Mouse (Mus musculus) embryo, embryonic 9.5 days (tissue): ENCODE measurements at regions not wholly inside any gene's neighbourhood (a gene's known extent, or its start where the extent isn't known, plus 50 kb on each side); places are given as distances from the start of the nearest gene placed in this dataset.

ENCODE experiments used
- DNase-seq: peaks from one replicate; pipeline ENCODE4 v3.0.0-alpha.2; 2017; ENCODE audit errors: extremely low spot score

DNA sequence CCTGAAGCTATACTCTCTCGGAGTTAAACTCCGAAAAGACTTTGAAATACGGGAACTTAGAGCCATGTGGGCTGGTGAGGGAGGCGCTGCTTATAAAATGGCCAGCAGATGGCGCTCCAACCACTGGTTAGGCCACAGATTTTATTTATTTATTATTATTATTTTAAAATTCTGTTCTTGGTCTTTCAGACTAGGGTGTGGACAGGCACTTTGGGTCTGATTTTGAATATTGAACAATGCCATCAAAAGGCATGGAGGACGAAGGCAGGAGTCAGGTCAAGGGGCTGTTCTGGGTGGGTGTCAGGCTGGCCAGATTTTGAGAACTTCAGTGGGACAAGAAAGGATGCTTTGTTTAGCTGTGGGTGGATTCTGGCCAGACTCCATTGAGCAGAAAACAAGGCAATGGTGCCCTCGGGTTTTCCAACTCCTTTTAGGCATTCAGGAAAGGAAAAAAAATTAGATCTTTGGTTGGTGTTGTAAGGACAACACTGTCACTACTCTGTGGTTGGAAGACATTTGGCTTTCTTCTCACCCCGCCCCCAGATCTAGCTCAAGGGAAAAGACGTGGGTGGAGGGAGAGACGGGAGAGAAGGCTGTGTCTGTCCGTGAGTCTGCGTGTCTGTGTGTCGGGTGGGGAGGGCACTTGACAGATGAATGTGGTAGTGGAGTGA lies 319.5 kb downstream of the Med13l start:
- DNase-seq, result peak; percentile 74

DNA sequence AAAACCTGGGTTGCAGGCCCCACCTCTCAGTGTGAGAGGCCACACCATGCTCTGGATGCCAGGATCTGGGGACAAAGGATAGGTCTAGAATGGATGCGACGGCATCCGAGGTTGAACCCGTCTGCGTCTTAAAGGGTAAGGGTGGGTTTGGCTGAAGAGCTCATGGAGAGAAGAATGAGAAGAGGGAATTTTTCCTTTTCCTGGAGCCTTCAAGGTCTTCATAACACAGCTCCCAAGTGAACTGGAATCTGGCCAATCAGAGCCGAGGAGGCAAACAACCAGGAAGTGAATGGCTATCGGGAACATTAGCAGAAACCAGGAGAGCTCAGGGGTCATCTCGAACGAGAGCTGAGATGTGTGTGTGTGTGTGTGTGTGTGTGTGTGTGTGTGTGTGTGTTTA lies 320.1 kb downstream of the Med13l start:
- peak; percentile 15 for DNase-seq

DNA sequence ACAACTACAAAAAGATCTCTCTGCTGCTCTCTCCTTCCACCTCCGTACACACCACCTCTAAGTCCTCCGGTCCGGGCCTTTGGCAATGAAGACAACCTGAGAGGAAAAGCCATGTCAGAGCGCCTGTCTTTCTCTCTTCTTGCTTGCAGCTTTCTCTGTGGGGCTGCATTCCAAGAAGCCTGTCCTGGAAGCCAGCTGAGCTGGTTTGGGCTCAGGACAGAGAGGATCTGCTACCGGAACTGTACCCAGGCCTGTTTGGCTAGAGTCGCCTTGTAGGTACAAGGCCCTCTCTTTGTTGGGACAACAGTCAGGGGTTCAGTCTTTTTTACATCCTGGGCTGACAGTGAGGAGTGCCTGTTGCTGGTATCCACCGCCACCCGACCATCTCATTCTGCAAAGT lies 321.4 kb downstream of the Med13l start:
- no peak for DNase-seq

DNA sequence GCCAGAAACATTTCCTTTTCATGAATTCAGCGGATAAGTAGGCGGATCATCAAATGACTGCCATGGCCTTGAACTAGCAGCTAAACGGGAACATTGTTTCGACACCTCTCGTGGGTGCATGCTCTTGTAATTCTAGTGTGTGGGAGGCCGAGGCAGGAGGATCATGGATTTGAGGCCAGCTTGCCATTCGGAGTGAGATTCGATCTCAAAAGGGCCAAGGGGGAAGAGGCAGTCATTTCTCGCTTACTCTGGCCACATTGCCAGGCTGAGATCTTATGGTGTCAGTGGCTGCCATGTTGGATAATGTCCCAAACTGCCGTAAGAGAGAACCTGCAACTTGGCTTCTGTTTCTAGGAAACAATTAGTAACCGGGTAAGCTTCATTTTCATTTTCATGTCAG lies 327.7 kb downstream of the Med13l start:
- DNase-seq, result no peak

DNA sequence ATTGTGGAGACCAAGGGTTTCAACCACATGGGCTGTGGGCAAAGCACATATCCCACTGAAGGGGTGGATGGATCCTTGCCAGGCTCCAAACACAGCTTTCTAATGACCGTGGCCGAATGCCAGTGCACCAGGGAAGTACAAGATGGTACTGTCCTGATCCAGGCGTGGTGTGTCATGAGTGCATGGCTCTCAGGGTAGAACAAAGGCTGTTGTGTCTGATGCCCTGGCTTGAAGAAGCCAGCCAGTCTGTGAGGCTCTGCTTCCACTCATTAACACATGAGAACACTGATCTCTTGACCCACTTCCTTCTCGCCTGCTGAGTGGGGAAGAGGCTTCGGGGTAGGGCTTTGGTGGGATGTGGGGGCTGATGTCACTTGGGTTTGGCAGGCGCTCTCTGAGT lies 330.7 kb downstream of the Med13l start:
- DNase-seq, result no peak

DNA sequence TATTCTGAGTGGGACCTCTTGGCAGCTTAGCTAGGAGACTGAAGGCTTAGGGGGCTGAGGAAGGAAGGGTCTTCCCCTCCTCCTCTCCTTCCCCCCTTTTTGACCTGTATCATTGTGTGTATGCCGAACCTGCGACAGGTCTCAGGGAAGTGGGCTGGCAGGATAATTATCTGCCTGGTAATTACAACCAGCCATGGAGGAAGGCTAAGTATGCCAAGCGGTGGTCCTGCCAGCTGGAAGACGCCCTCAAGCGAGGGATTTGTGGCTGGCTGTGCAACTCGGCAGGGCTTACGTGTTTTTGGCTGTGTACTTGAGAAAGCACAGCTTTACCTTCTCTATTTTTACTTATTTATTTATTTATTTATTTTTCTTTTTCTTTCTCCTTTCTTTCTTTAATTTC lies 347.7 kb downstream of the Med13l start:
- DNase-seq, result no peak

DNA sequence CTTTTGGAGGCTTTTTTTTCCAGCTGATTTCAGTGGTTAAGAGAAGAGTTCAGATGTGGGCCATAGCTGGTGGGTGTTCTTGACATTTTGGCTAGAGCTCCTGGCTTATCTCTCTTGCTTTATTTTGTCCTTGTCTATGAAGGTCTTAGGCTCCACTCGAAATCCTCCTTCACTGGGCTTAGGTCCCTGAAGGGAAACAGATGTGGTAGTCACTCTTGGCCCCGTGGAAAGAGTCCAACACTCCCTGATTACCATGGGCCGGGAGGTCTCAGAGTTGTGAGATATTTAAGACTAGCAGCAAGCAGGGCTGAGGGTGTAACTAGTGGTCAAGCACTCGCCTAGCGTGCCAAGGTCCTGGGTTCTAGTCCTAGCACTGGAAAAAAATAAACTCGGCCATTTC lies 349.3 kb downstream of the Med13l start:
- no peak for DNase-seq

DNA sequence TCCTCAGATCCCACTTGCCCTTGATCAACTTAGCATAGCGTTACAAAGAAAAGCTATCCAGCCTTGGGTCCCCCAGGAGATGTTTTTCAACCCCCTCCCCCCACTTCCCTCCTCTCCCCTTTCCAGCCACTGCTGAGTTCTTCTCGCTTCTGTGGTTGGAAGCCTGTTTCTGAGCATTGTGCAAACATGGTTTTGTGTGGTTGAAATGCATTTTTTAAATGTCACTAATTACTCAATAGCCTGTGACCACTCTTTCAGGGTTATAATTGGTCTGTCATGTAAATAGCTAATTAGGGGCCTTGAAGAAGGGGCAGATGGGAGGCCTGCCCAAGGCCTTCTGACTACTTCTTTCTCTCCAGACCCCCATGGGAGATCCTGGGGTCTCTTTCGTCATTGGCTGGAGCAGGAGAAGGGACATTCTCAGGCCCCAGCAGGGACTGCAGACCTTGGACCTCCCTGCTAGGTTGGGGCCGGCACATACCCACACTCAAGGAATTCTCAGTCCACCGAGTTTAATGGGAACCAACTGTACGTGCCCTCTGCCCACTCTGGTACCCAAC lies 353.8 kb downstream of the Med13l start:
- DNase-seq, result no peak

DNA sequence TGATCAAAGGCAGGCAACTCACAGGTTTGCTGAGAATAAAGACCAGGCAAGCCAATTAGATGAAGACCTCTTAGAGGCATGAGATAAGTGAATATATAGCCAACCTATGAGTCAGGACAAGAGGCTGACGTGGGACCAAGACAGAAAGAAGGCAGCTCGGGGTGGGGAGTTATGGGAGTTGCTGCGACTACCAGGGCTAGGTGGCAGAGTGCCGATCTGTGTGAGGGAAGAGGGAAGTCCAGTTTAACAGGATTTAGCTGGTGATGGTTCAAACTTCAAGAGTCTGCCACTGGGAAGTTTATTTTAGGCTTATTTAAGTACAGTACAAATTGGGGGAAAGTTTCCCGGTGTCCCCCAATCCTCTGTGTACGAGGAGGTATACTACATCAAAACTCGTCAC lies 362.9 kb downstream of the Med13l start:
- DNase-seq, result no peak

DNA sequence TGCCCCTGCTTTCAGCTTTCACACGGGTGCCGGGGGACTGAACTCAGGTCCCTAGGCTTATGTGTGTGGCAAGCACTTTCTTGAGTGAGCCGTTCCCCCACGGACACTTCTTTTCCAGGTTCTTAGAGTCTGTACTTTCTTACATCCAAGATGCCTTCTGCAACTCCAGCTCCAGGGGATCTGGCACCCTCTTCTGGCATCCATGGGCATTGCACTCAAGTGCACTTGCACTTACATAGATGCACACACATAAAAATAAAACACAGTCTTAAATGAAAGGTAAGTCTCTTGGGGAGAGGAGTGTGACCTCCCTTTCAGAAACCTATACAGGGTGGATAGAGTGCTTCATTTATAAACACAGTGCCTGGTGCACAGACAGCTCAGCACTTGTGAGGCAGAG lies 368.6 kb downstream of the Med13l start:
- DNase-seq, result no peak

DNA sequence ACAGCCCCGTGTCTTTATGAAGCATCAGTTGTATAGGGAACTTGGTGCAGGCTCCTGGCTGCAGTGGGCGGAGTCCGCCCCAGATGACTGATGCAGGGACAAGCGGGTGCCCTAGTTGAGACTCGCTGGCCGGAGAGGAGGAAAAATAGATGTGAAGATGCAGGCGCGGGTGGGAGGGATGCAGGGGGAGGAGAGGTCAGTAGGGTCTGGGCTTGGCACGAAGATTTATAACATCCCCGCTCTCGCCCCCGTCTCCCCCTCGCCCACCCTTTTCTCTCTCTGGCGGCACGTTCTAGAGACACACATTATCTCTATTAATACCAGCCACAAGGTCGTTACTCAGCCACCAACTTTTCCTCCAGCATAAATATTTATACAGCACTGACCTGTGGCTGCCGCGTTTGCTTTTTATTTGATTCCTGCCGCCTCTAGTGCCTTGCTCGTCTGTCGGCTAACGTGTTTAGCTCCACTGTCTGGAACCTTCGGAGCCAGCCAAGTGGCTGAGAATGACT lies 369.6 kb downstream of the Med13l start:
- peak; percentile 71 for DNase-seq

DNA sequence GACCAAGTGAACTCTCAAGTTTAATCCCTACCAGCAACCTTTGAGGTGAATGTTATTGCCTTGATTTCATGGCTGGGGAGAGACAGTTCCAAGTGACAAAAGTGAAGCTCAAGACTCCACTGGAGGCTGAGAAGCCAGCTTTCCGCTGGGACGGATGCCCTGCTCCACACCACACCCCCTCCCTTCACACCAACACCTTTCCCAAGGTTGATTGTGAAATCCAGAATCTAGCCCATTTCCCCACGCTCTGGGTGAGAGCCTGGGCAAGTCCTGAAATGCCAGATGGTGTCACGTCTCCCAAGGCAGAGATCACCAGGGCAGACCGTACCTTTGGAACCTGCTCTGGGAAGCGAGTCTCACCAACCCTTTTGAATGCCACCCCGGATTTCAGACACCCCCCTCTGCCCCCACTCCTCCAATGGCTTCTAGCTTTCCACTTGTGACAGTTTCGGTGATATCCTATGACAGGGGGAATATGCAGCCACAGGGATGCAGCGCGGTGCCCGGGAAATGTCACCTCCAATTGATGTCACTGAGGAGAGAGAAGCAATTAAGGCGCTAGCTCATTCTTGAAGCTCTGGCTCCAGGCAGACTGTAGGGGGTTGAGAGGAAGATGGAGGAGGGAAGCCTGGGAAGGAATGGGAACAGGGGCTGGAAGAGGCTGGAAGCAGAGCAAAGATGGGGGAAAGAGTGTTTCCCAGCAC lies 379.0 kb downstream of the Med13l start:
- DNase-seq, result no peak

DNA sequence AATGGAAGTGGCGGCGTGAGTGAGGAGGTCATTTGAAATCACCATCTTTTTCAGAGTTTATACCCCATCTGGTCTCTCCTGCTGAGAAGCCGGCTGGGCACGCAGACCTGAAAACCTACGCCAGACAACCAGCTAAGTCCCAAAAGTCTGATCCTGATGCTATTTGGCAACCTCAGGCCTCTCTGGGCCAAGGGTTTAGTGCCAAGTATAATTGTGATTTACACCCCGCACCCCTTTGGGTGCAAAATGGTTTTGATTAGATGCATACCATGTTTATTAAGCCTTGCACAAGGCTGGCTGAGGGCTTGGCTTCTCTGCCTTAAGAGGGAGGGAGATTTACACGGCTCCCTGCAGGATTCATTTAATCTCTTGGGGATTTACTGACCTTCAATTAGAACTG lies 383.8 kb downstream of the Med13l start:
- no peak for DNase-seq

DNA sequence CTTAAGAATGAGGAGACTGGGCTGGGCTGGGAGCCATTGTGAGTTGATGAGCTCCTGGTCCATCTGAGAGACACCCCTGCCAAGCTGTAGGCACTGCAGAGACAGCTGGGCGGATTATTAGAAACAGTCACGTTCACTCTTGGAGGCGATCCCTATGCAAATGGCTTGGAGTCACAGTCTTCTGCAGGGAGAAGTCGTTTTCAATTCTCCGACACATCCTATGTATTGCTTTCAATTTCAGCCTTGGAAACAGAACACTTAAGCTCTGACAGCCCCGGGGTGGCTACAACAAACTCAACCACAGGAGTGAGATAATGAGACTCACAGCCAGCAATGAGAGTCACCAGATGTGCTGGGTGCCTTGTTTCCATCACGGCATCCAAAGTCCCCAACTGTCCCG lies 385.6 kb downstream of the Med13l start:
- no peak for DNase-seq

DNA sequence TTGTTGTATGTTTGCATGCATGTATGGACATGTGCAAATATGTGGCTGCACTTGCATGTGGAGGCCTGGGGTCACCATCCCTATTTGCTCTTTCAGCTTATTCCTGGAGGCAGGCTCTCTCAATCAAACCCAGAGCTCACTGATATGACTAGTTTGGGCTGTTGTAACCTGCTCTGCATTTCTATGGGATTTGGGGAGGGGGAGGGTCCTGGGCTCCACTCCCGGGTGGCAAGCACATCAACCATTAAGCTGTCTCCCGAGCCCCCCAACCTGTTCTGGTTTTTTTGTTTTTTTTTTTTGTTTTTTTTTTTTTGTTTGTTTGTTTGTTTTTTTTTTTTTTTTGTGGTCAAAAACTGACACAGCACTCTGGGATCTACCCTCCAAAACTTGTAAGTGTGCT lies 386.5 kb downstream of the Med13l start:
- no peak for DNase-seq

DNA sequence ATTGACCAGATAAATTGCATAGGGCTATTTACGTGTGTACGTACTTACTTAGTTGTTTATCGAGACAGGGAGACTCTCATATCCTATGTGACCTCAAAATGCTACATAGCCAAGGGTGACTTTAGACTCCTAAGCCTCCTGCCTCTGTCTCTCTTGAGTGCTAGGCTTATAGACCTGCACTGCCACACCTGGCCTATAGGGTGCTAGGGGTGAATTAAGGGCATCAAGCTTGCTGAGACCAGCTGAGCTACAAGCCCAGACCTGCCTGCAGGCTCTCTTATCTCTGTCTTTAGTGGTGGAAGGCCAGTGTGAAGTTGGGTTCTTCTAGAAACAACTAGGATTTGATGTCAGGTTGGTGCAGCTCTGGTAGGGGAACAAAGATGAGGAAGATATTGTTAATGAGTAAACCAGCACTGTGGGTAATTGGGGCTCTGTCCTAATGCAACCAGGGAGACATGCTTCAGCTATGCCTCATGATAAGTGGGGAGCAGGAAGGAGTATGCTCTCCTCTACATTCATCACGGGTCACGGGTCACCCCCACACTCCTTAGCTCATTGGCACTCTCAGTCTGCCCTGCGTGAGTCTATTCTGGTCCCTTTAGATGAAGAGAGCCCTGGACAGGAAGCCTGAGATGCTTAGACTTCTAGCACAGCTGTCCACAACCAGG lies 387.8 kb downstream of the Med13l start:
- no peak for DNase-seq

DNA sequence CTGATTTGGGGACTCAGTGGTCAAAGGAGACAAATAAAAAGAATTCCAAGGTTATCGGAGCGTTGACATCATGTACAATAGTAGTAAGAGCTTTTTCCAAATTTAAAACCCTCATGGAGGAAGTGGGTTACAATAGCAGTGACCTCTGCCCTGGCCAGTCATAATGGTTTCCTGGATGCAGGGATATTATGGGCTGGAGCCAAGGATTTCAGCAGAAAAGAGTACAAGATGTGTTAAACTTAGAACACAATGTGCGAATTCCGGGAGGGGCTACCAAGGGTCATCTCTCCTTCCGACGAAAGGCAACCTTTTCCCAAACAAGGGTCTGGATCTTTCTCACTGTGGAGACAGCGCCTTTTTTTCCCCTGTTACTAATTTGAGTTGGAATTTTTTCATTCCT lies 390.6 kb downstream of the Med13l start:
- DNase-seq, result no peak

DNA sequence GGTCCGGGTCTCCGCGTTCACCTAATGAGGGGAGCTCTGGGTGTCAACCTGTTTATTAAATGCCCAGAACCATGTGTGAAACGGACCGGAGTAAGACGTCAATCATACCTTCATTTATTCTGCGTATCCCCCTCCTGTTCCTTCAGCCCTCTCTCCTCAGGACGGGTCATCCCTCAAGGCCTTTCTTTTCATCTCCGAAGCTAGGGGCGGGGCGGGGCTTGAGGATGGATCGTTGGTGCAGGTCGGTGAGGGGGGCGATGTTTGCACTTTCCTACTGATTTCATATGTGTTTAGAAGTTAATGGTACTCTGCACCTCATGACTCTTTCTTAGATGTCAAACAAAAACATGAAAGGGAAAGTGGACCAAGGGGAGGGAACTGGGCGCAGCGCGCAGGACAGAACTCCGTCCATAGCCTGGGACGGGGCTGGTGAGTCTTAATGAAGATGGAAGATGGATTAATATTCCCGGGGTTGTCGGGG lies 400.1 kb downstream of the Med13l start:
- DNase-seq, result no peak

DNA sequence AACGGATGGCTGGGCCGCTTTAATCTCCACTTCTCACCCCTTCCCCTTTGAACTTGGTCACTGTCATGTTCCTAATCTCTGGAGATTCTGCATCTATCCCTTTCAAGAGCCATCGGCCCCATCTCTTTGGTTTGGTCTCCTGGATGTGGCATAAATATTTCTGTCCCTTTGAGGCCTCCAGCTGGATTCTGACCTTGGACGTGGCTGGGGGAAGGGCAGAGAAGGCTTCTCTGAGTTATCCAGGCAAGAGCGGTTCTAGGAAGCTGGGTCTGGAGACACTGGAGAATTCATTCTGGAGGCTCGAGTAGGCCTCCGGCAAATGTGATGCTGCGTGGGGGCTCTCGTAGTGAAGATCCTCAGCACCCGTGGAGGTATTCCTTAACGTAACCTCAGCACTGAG lies 400.6 kb downstream of the Med13l start:
- no peak for DNase-seq

DNA sequence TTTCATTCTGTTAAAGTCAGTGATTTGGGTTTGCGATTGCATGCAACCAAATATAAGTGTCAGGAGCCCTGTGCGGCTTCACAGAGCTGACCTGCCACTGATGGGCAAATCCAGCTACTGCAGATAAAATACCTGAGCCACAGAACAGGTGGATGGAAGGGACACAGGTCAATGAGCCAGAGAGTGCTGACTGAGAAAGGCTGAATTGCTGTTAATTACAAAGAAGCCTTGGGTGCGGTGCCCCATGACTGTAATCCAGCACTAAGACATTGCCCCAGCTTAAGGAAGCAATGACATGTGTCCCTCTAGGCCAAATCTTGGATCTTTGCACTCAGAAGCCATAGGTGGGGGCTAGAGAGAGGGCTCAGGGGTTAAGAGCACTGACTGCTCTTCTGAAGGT lies 401.7 kb downstream of the Med13l start:
- DNase-seq, result no peak

DNA sequence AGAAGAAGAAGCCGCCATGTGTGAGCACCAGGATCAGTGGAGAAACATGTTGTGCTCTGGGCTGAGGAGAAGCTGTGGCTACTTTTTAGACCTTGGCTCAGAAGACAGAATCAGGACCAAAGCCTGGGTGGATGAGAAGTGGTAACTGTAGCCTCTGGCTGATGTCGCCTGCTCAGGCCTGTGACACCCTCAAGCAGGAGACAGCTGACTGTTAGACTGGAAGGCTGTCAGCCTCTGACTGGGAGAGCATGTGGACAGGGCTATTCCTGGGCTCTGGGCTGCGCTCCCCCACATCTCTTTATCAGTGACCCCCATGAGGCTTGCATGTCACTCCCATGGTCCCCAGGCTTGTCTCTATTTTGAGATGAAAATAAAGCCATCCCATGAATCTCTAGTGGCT lies 402.5 kb downstream of the Med13l start:
- DNase-seq, result no peak

DNA sequence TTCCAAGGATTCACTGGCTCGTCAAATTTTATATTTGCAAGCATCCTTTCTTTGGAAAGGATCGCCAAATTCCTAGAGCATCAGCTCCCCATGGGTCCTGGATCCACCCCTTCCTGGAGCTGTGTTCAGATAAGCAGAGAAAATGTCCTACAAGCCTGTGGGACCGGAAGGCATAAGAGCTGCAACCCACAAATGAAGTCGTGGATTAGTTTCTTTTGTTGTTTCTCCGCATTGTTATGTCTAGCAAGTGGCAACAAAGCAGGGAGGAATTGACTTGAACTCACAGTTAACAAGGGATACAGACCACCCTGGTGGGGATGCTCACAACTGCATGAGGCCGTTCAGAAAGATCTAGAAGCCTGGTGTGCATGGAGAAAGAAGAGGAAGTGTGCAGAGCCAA lies 406.4 kb downstream of the Med13l start:
- no peak for DNase-seq

DNA sequence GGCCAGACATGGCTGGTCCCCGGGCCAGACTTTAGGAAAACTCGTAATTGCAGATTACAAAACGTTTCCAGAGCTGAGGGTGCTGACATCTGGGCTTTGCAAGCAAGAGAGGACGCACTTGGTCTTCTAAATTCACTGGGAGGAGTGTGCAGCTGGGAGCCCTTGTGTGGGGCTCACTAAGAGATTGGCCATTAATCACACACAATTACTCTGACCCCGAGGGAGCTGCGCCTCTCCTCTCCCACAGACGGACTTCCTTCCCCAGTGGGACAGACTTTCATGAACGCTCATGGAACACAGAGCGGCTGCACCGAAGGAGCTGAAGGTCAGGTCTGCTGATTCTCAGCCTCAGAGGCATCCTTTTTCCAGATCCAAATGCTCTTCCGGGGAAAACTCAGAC lies 407.2 kb downstream of the Med13l start:
- DNase-seq, result no peak
